Mouse (Mus musculus) heart, embryonic 16.5 days (tissue): ENCODE measurements around the gene Tomm7. TPM values are rescaled to one million over a fixed set of nuclear protein-coding genes. Genes with fewer than 3 reads are reported as not detected.
"Not testable (repeated sequence)": the region's sequence is repeated elsewhere in the genome, so short reads cannot be mapped to it uniquely, and the experiment has no call there.

ENCODE experiments used
- ATAC-seq: fragments of 200-750 bp; cut with Nextera tagmentation; replicated peaks from 2 replicates; pipeline ENCODE4 v1.8.0; 2017; ENCODE audit warnings: moderate number of reproducible peaks; ENCODE audit not compliant: insufficient read depth, low FRiP score; ENCODE audit errors: extremely low read depth
- H3K27ac ChIP-seq: fragments of 300-500 bp; sonication (generic); 2 replicates; pipeline ENCODE4 v1.5.1; 2014; ENCODE audit warnings: mild to moderate bottlenecking, low read length, control low read depth, moderate library complexity
- H3K27me3 ChIP-seq: fragments of 300-500 bp; sonication (generic); 2 replicates; pipeline ENCODE4 v1.6.1; 2014; ENCODE audit warnings: low read length, mixed read lengths; ENCODE audit not compliant: control insufficient read depth, insufficient read depth
- H3K36me3 ChIP-seq: fragments of 300-500 bp; sonication (generic); 2 replicates; pipeline ENCODE4 v1.6.1; 2014; ENCODE audit not compliant: control insufficient read depth, insufficient read depth
- H3K4me1 ChIP-seq: fragments of 300-500 bp; sonication (generic); 2 replicates; pipeline ENCODE4 v1.6.1; 2014; ENCODE audit warnings: low read length, mixed read lengths; ENCODE audit not compliant: control insufficient read depth, insufficient read depth
- H3K4me2 ChIP-seq: fragments of 300-500 bp; sonication (generic); 2 replicates; pipeline ENCODE4 v1.6.1; 2014; ENCODE audit warnings: low read depth, mild to moderate bottlenecking, control low read depth, low read length
- H3K4me3 ChIP-seq: fragments of 300-500 bp; sonication (generic); 2 replicates; pipeline ENCODE4 v1.5.1; 2014; ENCODE audit warnings: mild to moderate bottlenecking, control low read depth, low read length
- H3K9ac ChIP-seq: fragments of 300-500 bp; sonication (generic); 2 replicates; pipeline ENCODE4 v1.6.1; 2014; ENCODE audit warnings: low read length, control low read depth
- H3K9me3 ChIP-seq: fragments of 300-500 bp; sonication (generic); replicated peaks from 2 replicates; pipeline ENCODE4 v1.6.1; 2016; ENCODE audit warnings: low read length; ENCODE audit not compliant: control insufficient read depth
- WGBS: fragments of 180-500 bp; shearing (Covaris S2); extraction: QIAGEN DNeasy Blood & Tissue Kit; methylation state at CpG from one replicate; pipeline ENCODE4 v1.1.7; 2014; 5-methylcytosine and 5-hydroxymethylcytosine counted together
- polyA plus RNA-seq: library from polyadenylated mRNA; unstranded; fragments of >200 nt; fragmentation: Nextera tagmentation; extraction: Ambion mirVana; gene quantifications from 2 replicates; pipeline ENCODE4 v1.2.1, GENCODE M21; 2015

The Tomm7 gene
- polyA plus RNA-seq, 1 experiment from 2014 or later, result 85.5 TPM

DNA sequence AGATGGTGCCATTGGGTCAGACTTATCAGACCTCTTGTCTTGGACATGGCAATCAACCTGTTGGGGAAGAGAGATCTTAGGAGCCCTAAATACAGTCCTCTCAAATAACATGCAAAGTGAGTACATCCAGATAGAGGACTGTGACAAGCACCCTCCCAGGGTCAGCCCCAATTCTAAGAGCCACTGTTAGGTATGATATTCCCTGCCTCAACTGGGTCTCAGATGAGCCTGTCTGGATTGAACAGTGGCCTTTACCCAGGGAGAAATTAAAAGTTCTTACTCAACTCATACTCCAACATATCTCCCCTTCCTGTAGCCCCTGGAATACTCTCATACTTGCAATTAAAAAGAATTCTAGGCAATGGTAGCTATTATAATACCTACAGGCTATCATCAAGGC is 13.2 kb upstream of the Tomm7 start:
- H3K4me1 ChIP-seq, result peaks cover 5% of the 10 kb centered on the region
- H3K36me3 ChIP-seq, result peaks cover 50% of the 10 kb centered on the region
- no peak overlapping the region for H3K4me3 ChIP-seq
- H3K9me3 ChIP-seq, result no peaks in the 10 kb centered on the region
- H3K4me2 ChIP-seq, result no peak overlapping the region
- H3K27me3 ChIP-seq, result no peaks in the 10 kb centered on the region
- no peak for ATAC-seq
- H3K27ac ChIP-seq, result no peak overlapping the region
- H3K9ac ChIP-seq, result no peak overlapping the region

DNA sequence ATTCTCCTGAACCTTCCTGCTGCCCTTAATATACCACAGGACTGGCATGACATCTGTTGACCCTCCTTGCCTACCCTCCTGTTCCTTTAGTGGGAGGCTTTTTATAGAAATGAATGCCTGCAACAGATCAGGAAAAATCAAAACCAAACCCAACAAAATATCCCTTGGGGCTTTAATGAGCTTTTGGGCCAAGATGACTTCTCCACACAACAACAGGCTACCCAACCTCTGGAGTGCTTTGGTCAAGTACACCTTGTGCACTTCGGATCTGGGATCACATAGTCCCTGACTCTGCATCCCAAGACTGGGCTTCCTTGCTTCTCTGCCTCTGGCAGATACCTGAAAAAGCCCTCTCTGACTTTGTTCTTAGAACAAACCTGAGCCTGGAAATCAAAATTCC is 12.2 kb upstream of the Tomm7 start:
- Histone ChIP-seq H3K9ac (no peak overlapping the region), H3K27me3 (no peaks in the 10 kb centered on the region), H3K27ac (no peak overlapping the region), H3K4me2 (no peak overlapping the region), H3K4me3 (no peak overlapping the region), H3K4me1 (peaks cover 5% of the 10 kb centered on the region), H3K9me3 (no peaks in the 10 kb centered on the region), H3K36me3 (peaks cover 50% of the 10 kb centered on the region)
- ATAC-seq, result no peak
- 84% methylated on average over 1 of the region's 1 CpGs for WGBS

DNA sequence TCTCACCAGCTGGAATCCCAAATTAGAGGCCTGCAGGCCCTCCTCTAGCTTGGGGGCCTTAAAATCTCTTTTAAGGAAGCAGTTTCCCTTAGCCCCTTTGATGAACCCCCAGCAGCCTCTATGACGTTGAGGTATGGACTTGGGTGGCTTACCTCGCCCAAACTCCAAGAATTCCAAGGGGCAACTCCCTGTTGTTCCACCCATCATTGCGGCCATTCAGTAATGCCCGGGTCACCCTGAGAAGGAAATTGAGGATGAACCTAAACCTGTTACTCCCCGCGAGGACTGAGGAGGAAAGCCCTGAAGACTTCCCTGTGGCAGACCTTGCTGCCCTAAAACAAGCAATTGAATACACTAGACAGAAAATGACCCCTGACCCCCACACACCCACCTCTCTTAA is 11.5 kb upstream of the Tomm7 start:
- H3K36me3 ChIP-seq, result peaks cover 48% of the 10 kb centered on the region
- WGBS, result 92% methylated on average over 6 of the region's 6 CpGs

DNA sequence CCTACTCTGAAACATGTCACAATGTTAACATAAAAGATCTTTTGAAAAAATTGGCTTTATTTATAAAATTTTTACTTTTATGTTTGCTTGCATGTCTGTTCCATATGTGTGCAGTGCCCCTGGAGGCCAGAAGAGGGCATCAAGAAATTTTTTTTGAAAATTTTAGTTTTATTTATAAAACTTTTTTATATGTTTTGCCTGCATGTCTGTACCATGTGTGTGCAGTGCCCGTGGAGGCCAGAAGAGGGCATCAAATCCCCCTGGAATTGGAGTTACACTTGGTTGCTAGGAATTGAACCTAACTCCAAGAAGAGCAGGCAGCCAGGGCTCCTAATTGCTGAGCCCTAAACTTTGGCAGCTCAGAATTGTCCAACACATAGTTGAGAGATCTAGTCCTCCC is 9.0 kb upstream of the Tomm7 start:
- not testable (repeated sequence) for H3K9ac ChIP-seq, ATAC-seq, H3K27ac ChIP-seq, H3K4me3 ChIP-seq, H3K4me1 ChIP-seq, H3K4me2 ChIP-seq, H3K27me3 ChIP-seq, H3K9me3 ChIP-seq
- 92% methylated on average over 1 of the region's 1 CpGs for WGBS
- peaks cover 43% of the 10 kb centered on the region for H3K36me3 ChIP-seq

More for the DNA sequence above, 11.5 kb upstream of the Tomm7 start:
- H3K9me3 ChIP-seq, result no peaks in the 10 kb centered on the region
- H3K4me3 ChIP-seq, result no peak overlapping the region
- peaks cover 5% of the 10 kb centered on the region for H3K4me1 ChIP-seq
- H3K4me2 ChIP-seq, result no peak overlapping the region
- ATAC-seq, result no peak
- no peak overlapping the region for H3K27ac ChIP-seq
- H3K27me3 ChIP-seq, result no peaks in the 10 kb centered on the region
- H3K9ac ChIP-seq, result no peak overlapping the region

DNA sequence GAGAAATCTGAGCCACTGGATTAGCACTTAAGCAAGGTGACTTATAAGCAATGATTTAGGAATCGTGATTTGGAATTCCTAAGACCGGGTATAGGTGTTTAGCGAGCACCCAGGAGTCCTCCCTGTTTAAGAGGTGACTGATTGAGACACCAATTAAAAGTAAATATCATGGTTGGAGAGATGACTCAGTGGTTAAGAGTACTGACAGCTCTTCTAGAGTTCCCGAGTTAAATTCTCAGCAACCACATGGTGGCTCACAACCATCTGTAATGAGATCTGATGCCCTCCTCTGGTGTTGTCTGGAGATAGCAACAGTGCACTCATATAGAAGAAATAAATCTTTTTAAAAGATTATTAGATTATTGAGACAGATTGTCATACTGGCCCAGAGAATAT is 7.2 kb upstream of the Tomm7 start:
- not testable (repeated sequence) for H3K4me1 ChIP-seq, ATAC-seq, H3K27me3 ChIP-seq, H3K9me3 ChIP-seq
- Histone ChIP-seq H3K4me2 (peak overlapping the region; percentile 67), H3K9ac (peak overlapping the region; percentile 88), H3K36me3 (peaks cover 33% of the 10 kb centered on the region), H3K4me3 (peak overlapping the region; percentile 88), H3K27ac (peak overlapping the region; percentile 83)
- WGBS, result 10% methylated on average over 4 of the region's 4 CpGs

DNA sequence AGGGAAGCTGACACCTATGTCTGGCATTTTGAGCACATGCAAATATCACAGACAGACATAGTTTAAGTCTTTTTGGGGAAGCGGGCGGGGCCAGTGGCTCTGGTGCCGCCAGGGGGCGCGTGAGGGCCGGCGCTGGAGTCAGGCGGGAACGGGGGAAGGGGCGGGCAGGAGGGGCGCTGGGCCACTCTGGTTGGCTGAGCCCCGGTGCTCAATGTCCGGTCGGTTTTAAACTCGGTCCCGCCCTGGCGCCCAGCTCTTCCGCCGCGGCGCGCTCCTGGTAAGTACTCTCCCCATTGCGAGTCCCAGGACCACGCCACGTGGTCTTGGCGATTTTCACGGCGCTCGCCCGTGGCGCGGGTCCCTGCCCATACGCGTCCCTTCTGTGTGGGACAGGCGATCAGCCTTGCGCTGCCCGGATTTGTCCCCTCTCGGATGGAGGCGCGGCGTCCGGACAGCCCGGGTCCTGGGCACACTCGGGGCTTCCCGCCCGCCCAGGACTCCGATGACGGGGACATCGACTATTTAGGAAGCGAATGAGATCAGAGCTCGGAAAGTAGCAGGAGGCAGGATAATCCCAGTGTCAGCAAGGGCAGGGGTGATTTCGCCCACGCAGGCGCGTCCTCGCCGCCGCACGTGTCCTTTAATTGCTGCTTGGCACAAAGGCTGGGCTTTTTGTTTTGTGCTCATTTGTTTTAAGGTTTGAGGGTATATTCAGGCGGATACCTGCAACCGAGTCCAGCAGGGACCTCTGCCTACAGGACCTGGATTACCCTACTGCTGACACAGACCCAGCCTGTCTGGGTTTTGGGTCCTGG is 6.6 kb upstream of the Tomm7 start:
- ATAC-seq, result peak; percentile 97
- WGBS, result under 1% methylated on average over 61 of the region's 61 CpGs

DNA sequence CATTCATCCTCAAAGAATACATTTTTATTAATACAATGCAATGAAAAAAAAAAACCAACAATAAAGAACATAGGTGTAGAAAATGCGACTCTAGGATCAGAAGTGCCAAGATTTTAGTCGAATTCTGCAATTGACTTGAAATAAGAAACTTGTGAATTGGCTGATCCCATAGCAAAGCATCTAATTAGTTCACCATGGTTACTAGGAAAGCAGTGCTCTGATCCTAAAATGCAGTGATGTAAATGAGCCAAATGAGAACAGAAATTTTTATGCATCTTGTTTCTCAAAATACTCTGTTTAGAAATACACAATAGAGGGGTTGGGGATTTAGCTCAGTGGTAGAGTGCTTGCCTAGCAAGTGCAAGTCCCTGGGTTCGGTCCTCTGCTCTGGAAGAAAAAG is 1.2 kb upstream of the Tomm7 start:
- ATAC-seq, result no peak
- Histone ChIP-seq H3K9me3 (no peaks in the 10 kb centered on the region), H3K4me3 (no peak overlapping the region), H3K4me2 (no peak overlapping the region), H3K9ac (no peak overlapping the region), H3K4me1 (peaks cover 10% of the 10 kb centered on the region), H3K36me3 (peaks cover 3% of the 10 kb centered on the region; the same call in 1 of the 2 replicates), H3K27me3 (no peaks in the 10 kb centered on the region), H3K27ac (peak overlapping the region; percentile 92; the same call in 1 of the 2 replicates)
- WGBS, result 91% methylated on average over 3 of the region's 3 CpGs

More for the DNA sequence above, 6.6 kb upstream of the Tomm7 start:
- Histone ChIP-seq H3K9me3 (no peaks in the 10 kb centered on the region), H3K4me3 (peak overlapping the region; percentile 88), H3K9ac (peak overlapping the region; percentile 88), H3K36me3 (peaks cover 27% of the 10 kb centered on the region), H3K4me2 (peak overlapping the region; percentile 67), H3K27ac (peak overlapping the region; percentile 83), H3K27me3 (no peaks in the 10 kb centered on the region), H3K4me1 (peaks cover 5% of the 10 kb centered on the region)

DNA sequence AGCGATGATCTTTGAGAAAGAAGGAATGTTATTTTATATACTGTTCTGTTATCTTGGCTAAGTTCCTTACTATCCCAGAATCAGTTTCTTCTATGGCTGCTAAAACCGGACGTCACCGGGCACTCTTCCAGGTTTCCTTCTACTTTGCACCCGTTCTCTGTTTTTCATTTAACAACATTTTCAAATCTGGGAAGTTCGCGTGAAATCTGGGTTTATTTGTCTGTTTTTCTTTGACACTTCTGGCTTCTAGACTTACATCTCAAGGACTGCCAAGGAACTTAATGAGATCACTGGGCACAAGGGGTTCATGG is 525 bp upstream of the Tomm7 start:
- Histone ChIP-seq H3K4me3 (peak overlapping the region; percentile 82), H3K4me1 (peaks cover 10% of the 10 kb centered on the region), H3K9me3 (no peaks in the 10 kb centered on the region), H3K27ac (peak overlapping the region; percentile 92), H3K4me2 (peak overlapping the region; percentile 77), H3K9ac (peak overlapping the region; percentile 86), H3K36me3 (peaks cover 5% of the 10 kb centered on the region; the same call in 1 of the 2 replicates), H3K27me3 (no peaks in the 10 kb centered on the region)
- peak; percentile 17; the same call in 1 of the 2 replicates for ATAC-seq
- 21% methylated on average over 7 of the region's 7 CpGs for WGBS

DNA sequence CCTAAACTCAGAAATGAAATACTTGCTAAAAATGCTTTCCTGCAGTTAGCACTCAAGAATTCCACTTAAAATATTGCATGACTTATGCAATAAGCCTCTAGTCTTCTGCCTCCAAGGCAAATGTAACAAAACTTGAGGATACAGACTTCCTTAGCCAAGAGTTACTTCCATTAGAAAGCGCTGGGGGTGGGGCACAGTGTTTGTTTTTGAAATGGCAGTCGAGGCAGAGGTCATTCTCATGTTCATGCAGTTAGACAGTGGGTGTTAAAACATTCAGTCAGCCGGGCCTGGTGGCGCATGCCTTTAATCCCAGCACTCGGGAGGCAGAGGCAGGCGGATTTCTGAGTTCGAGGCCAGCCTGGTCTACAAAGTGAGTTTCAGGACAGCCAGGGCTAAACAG is 5.8 kb downstream of the Tomm7 start:
- peaks cover 12% of the 10 kb centered on the region for H3K36me3 ChIP-seq
- H3K9ac ChIP-seq, result no peak overlapping the region
- ATAC-seq, result no peak
- 88% methylated on average over 7 of the region's 7 CpGs for WGBS
- H3K4me2 ChIP-seq, result no peak overlapping the region
- H3K27ac ChIP-seq, result no peak overlapping the region
- H3K4me3 ChIP-seq, result no peak overlapping the region
- H3K4me1 ChIP-seq, result peaks cover 4% of the 10 kb centered on the region
- no peaks in the 10 kb centered on the region for H3K9me3 ChIP-seq
- no peaks in the 10 kb centered on the region for H3K27me3 ChIP-seq
